Mouse (Mus musculus) kidney, postnatal 36 days (tissue): Measurements from ENCODE around the gene Grhpr.
"Not testable (repeated sequence)": the region's sequence is repeated elsewhere in the genome, so short reads cannot be mapped to it uniquely, and the experiment has no call there.

Experiments
- DNase-seq, 2 experiments: peaks; one replicate each; pipeline ENCODE4 v3.0.0; 2021 to 2022; ENCODE audit warnings: mixed read lengths in 2 of 2

Gene Grhpr

GRCm38 (mm10) chr4:44976026-44976615, 5.1 kb upstream of the Grhpr start:
- peak; percentile 46 to 51 for DNase-seq

GRCm38 (mm10) chr4:44976921-44977710, 4.1 kb upstream of the Grhpr start:
- no peak for DNase-seq

GRCm38 (mm10) chr4:44978175-44978574, 3.0 kb upstream of the Grhpr start:
- DNase-seq = no peak

GRCm38 (mm10) chr4:44979794-44980338, 1.3 kb upstream of the Grhpr start:
- DNase-seq = peak; percentile 74 to 82

GRCm38 (mm10) chr4:44981974-44982287, 736 bp downstream of the Grhpr start:
- peak; percentile 69 to 74 for DNase-seq

- peak; percentile 55 for DNase-seq
Measured at GRCm38 (mm10) chr4:44982440-44983130, 1.4 kb downstream of the Grhpr start.

- peak in 1 of 2 experiments; percentile 53 for DNase-seq
Measured at GRCm38 (mm10) chr4:44983131-44983740, 2.0 kb downstream of the Grhpr start.

- DNase-seq = no peak
Measured at GRCm38 (mm10) chr4:44990560-44990959, 9.4 kb downstream of the Grhpr start.

- not testable (repeated sequence) for DNase-seq
Measured at GRCm38 (mm10) chr4:44992330-44992729, 11.1 kb downstream of the Grhpr start.

- not testable (repeated sequence) for DNase-seq
Measured at GRCm38 (mm10) chr4:44993179-44993578, 12.0 kb downstream of the Grhpr start.

GRCm38 (mm10) chr4:44993847-44994246, 12.7 kb downstream of the Grhpr start:
- DNase-seq = no peak

GRCm38 (mm10) chr4:44994776-44995175, 13.6 kb downstream of the Grhpr start:
- no peak for DNase-seq

- DNase-seq = no peak
Measured at GRCm38 (mm10) chr4:44998071-44998470, 16.9 kb downstream of the Grhpr start.

- no peak for DNase-seq
Measured at GRCm38 (mm10) chr4:45000001-45000400, 18.8 kb downstream of the Grhpr start.

GRCm38 (mm10) chr4:45005452-45005851, 24.3 kb downstream of the Grhpr start:
- DNase-seq = peak; percentile 60 to 72

- peak; percentile 56 to 75 for DNase-seq
Measured at GRCm38 (mm10) chr4:45010806-45011415, 29.7 kb downstream of the Grhpr start.

GRCm38 (mm10) chr4:45011581-45012104, 30.4 kb downstream of the Grhpr start:
- peak; percentile 69 to 79 for DNase-seq

GRCm38 (mm10) chr4:45012105-45012975, 31.1 kb downstream of the Grhpr start, which contains the start of gene Zbtb5:
Gene Zbtb5, minus strand, starts transcription at chr4:45012412.
- DNase-seq = peak; percentile 99 to 100

GRCm38 (mm10) chr4:45013031-45013431, 31.8 kb downstream of the Grhpr start:
- DNase-seq = peak in 1 of 2 experiments; percentile 25

- no peak for DNase-seq
Measured at GRCm38 (mm10) chr4:45013537-45013936, 32.3 kb downstream of the Grhpr start.

- DNase-seq = peak; percentile 61 to 77
Measured at GRCm38 (mm10) chr4:45015615-45016014, 34.4 kb downstream of the Grhpr start.
